Mouse (Mus musculus) hindbrain, embryonic 16.5 days (tissue): ENCODE results near the gene Ano6. TPM values are rescaled to one million over a fixed set of nuclear protein-coding genes. Genes with fewer than 3 reads are reported as not detected.

Experiments
- ATAC-seq: fragments of 200-750 bp; cut with Nextera tagmentation; 2 replicates; pipeline ENCODE4 v1.8.0; 2017; ENCODE audit warnings: moderate TSS enrichment, moderate library complexity
- H3K27ac ChIP-seq: fragments of 300-500 bp; sonication (generic); 2 replicates; pipeline ENCODE4 v1.5.1; 2014; ENCODE audit warnings: low read depth, mild to moderate bottlenecking, control low read depth, low read length, moderate library complexity
- H3K27me3 ChIP-seq: fragments of 300-500 bp; sonication (generic); replicated peaks from 2 replicates; pipeline ENCODE4 v1.6.1; 2014; ENCODE audit warnings: low read length; ENCODE audit not compliant: control insufficient read depth, insufficient read depth
- H3K36me3 ChIP-seq: fragments of 300-500 bp; sonication (generic); 2 replicates; pipeline ENCODE4 v1.6.1; 2014; ENCODE audit warnings: mild to moderate bottlenecking, low read length, moderate library complexity, mixed read lengths; ENCODE audit not compliant: control insufficient read depth, insufficient read depth
- H3K4me1 ChIP-seq: fragments of 300-500 bp; sonication (generic); 2 replicates; pipeline ENCODE4 v1.6.1; 2014; ENCODE audit warnings: low read depth, low read length; ENCODE audit not compliant: control insufficient read depth, insufficient read depth
- H3K4me2 ChIP-seq: fragments of 300-500 bp; sonication (generic); 2 replicates; pipeline ENCODE4 v1.6.1; 2014; ENCODE audit warnings: mild to moderate bottlenecking, low read length, control low read depth, moderate library complexity
- H3K4me3 ChIP-seq: fragments of 300-500 bp; sonication (generic); 2 replicates; pipeline ENCODE4 v1.5.1; 2014; ENCODE audit warnings: mild to moderate bottlenecking, low read length, control low read depth, moderate library complexity
- H3K9ac ChIP-seq: fragments of 300-500 bp; sonication (generic); 2 replicates; pipeline ENCODE4 v1.6.1; 2014; ENCODE audit warnings: low read depth, mild to moderate bottlenecking, control low read depth, low read length, moderate library complexity
- H3K9me3 ChIP-seq: fragments of 300-500 bp; sonication (generic); 2 replicates; pipeline ENCODE4 v1.6.1; 2014; ENCODE audit warnings: mild to moderate bottlenecking, low read length, moderate library complexity; ENCODE audit not compliant: control insufficient read depth
- WGBS: fragments of 180-500 bp; shearing (Covaris S2); extraction: QIAGEN DNeasy Blood & Tissue Kit; methylation state at CpG from one replicate; pipeline ENCODE4 v1.1.7; 2014; 5-methylcytosine and 5-hydroxymethylcytosine counted together
- polyA plus RNA-seq: library from polyadenylated mRNA; unstranded; fragments of >200 nt; fragmentation: Nextera tagmentation; extraction: Ambion mirVana; gene quantifications from 2 replicates; pipeline ENCODE4 v1.2.1, GENCODE M21; 2015

The Ano6 gene
- polyA plus RNA-seq, 1 experiment from 2014 or later: 25.0 TPM

- Histone ChIP-seq H3K4me2 (no peak overlapping the region), H3K4me1 (peaks cover 7% of the 10 kb centered on the region; the same call in 1 of the 2 replicates), H3K27me3 (no peaks in the 10 kb centered on the region), H3K27ac (no peak overlapping the region), H3K9me3 (no peaks in the 10 kb centered on the region), H3K9ac (no peak overlapping the region), H3K4me3 (no peak overlapping the region), H3K36me3 (peaks cover 5% of the 10 kb centered on the region)
- 100% methylated on average over 3 of the region's 3 CpGs for WGBS
- ATAC-seq: no peak
Measured at GRCm38 (mm10) chr15:95915477-95915876, 124.8 kb downstream of the Ano6 start.

- Histone ChIP-seq H3K9me3 (no peaks in the 10 kb centered on the region), H3K4me3 (no peak overlapping the region), H3K4me1 (peaks cover 7% of the 10 kb centered on the region; the same call in 1 of the 2 replicates), H3K4me2 (no peak overlapping the region), H3K36me3 (peaks cover 5% of the 10 kb centered on the region), H3K27me3 (no peaks in the 10 kb centered on the region), H3K27ac (no peak overlapping the region), H3K9ac (no peak overlapping the region)
- ATAC-seq: no peak
- 95% methylated on average over 3 of the region's 3 CpGs for WGBS
Measured at GRCm38 (mm10) chr15:95917330-95917729, 126.7 kb downstream of the Ano6 start.

GRCm38 (mm10) chr15:95920047-95920446 lies 129.4 kb downstream of the Ano6 start:
- Histone ChIP-seq H3K4me3 (0 out of 2 replicates have a peak overlapping the region, but pooled peaks have one; percentile 9), H3K27ac (0 out of 2 replicates have a peak overlapping the region, but pooled peaks have one; percentile 34), H3K27me3 (no peaks in the 10 kb centered on the region), H3K9me3 (no peaks in the 10 kb centered on the region), H3K9ac (peak overlapping the region; percentile 13; the same call in 1 of the 2 replicates), H3K36me3 (no peaks in the 10 kb centered on the region; the same call in 1 of the 2 replicates), H3K4me2 (peak overlapping the region; percentile 23), H3K4me1 (peaks cover 7% of the 10 kb centered on the region; the same call in 1 of the 2 replicates)
- ATAC-seq: peak; percentile 54
- 41% methylated on average over 9 of the region's 9 CpGs for WGBS

GRCm38 (mm10) chr15:95921072-95921471 lies 130.4 kb downstream of the Ano6 start:
- H3K36me3 ChIP-seq: no peaks in the 10 kb centered on the region; the same call in 1 of the 2 replicates
- no peaks in the 10 kb centered on the region for H3K27me3 ChIP-seq
- H3K9me3 ChIP-seq: no peaks in the 10 kb centered on the region
- ATAC-seq: no peak
- no peak overlapping the region for H3K4me2 ChIP-seq
- WGBS: 91% methylated on average over 3 of the region's 3 CpGs
- no peak overlapping the region for H3K4me3 ChIP-seq
- no peak overlapping the region for H3K27ac ChIP-seq
- H3K4me1 ChIP-seq: peaks cover 7% of the 10 kb centered on the region; the same call in 1 of the 2 replicates
- no peak overlapping the region for H3K9ac ChIP-seq

- Histone ChIP-seq H3K36me3 (no peaks in the 10 kb centered on the region; the same call in 1 of the 2 replicates), H3K9me3 (no peaks in the 10 kb centered on the region), H3K9ac (no peak overlapping the region), H3K4me1 (peaks cover 7% of the 10 kb centered on the region; the same call in 1 of the 2 replicates), H3K27me3 (no peaks in the 10 kb centered on the region), H3K27ac (no peak overlapping the region), H3K4me2 (no peak overlapping the region), H3K4me3 (no peak overlapping the region)
- 97% methylated on average over 4 of the region's 4 CpGs for WGBS
- no peak for ATAC-seq
Measured at GRCm38 (mm10) chr15:95921639-95922038, 131.0 kb downstream of the Ano6 start.

- no peak overlapping the region for H3K27ac ChIP-seq
- H3K27me3 ChIP-seq: no peaks in the 10 kb centered on the region
- H3K4me1 ChIP-seq: peaks cover 7% of the 10 kb centered on the region; the same call in 1 of the 2 replicates
- no peaks in the 10 kb centered on the region; the same call in 1 of the 2 replicates for H3K36me3 ChIP-seq
- no peak for ATAC-seq
- H3K4me2 ChIP-seq: no peak overlapping the region
- no peak overlapping the region for H3K9ac ChIP-seq
- 89% methylated on average over 6 of the region's 6 CpGs for WGBS
- no peaks in the 10 kb centered on the region for H3K9me3 ChIP-seq
- no peak overlapping the region for H3K4me3 ChIP-seq
Measured at GRCm38 (mm10) chr15:95922558-95922957, 131.9 kb downstream of the Ano6 start.

GRCm38 (mm10) chr15:95925334-95925986 lies 134.8 kb downstream of the Ano6 start:
- Histone ChIP-seq H3K4me3 (no peak overlapping the region), H3K9me3 (no peaks in the 10 kb centered on the region), H3K27ac (no peak overlapping the region), H3K4me1 (no peaks in the 10 kb centered on the region; the same call in 1 of the 2 replicates), H3K36me3 (peaks cover 5% of the 10 kb centered on the region; the same call in 1 of the 2 replicates), H3K27me3 (no peaks in the 10 kb centered on the region), H3K4me2 (no peak overlapping the region), H3K9ac (no peak overlapping the region)
- WGBS: 84% methylated on average over 8 of the region's 8 CpGs
- ATAC-seq: no peak

GRCm38 (mm10) chr15:95929087-95929486 lies 138.4 kb downstream of the Ano6 start:
- H3K4me1 ChIP-seq: peaks cover 3% of the 10 kb centered on the region
- 89% methylated on average over 6 of the region's 6 CpGs for WGBS
- H3K9me3 ChIP-seq: no peaks in the 10 kb centered on the region
- ATAC-seq: no peak
- H3K36me3 ChIP-seq: peaks cover 7% of the 10 kb centered on the region; the same call in 1 of the 2 replicates
- H3K4me3 ChIP-seq: no peak overlapping the region
- H3K27me3 ChIP-seq: no peaks in the 10 kb centered on the region
- no peak overlapping the region for H3K27ac ChIP-seq
- H3K4me2 ChIP-seq: no peak overlapping the region
- H3K9ac ChIP-seq: no peak overlapping the region

GRCm38 (mm10) chr15:95931013-95931775 lies 140.6 kb downstream of the Ano6 start:
- H3K27ac ChIP-seq: 0 out of 2 replicates have a peak overlapping the region, but pooled peaks have one; percentile 5
- H3K27me3 ChIP-seq: no peaks in the 10 kb centered on the region
- H3K4me1 ChIP-seq: peaks cover 3% of the 10 kb centered on the region; the same call in 1 of the 2 replicates
- H3K9ac ChIP-seq: no peak overlapping the region
- H3K4me2 ChIP-seq: no peak overlapping the region
- H3K9me3 ChIP-seq: no peaks in the 10 kb centered on the region
- 58% methylated on average over 16 of the region's 16 CpGs for WGBS
- no peak overlapping the region for H3K4me3 ChIP-seq
- H3K36me3 ChIP-seq: peaks cover 7% of the 10 kb centered on the region; the same call in 1 of the 2 replicates
- ATAC-seq: no peak
